ENCODE assay signal across 8 mouse cellular contexts in genomic region chr19:12500881-12501311, GRCm38 (mm10). TPM values are rescaled to one million over a fixed set of nuclear protein-coding genes. Genes with fewer than 3 reads are reported as not detected.
DNase-seq lines count a peak whose midpoint lies in the region; ATAC-seq and TF ChIP-seq lines count a peak whose summit lies in the region.

No protein-coding gene starts in this region.

- no peak for ATAC-seq in erythroblast, adult 5-6 weeks (replicated peaks; ENCODE audit: low FRiP score, poor library complexity, severe bottlenecking)

- H3K4me3 ChIP-seq in erythroblast, embryonic 14.5 days (replicated peaks): peak overlapping the region; percentile 54
- peak overlapping the region; percentile 85 for H3K4me3 ChIP-seq in E14TG2a.4 (replicated peaks; ENCODE audit: low read length)
- H3K4me3 ChIP-seq in heart, embryonic 10.5 days: peak overlapping the region; percentile 82

- no peaks in the 10 kb centered on the region for H3K36me3 ChIP-seq in erythroblast, embryonic 14.5 days (ENCODE audit: control insufficient read depth)
- no peaks in the 10 kb centered on the region for H3K36me3 ChIP-seq in E14TG2a.4 (ENCODE audit: insufficient read depth, low read length)
- no peaks in the 10 kb centered on the region for H3K36me3 ChIP-seq in heart, embryonic 10.5 days

- H3K4me1 ChIP-seq in erythroblast, embryonic 14.5 days (ENCODE audit: control insufficient read depth): peaks cover 5% of the 10 kb centered on the region
- H3K4me1 ChIP-seq in E14TG2a.4 (replicated peaks; ENCODE audit: low read depth, low read length): peaks cover 15% of the 10 kb centered on the region
- 0 out of 2 replicates have a peak, but pooled peaks cover 15% of the 10 kb centered on the region for H3K4me1 ChIP-seq in heart, embryonic 10.5 days

- WGBS in heart, embryonic 10.5 days: under 1% methylated on average over 38 of the region's 38 CpGs

- DNase-seq in cerebellum, adult 9-11 months: peak; percentile 74
- DNase-seq in heart, embryonic 10.5 days (ENCODE audit: low spot score): peak; percentile 77
- peak; percentile 68 for DNase-seq in kidney, postnatal 10 days
- peak; percentile 37 for DNase-seq in lung, postnatal 36 days
- peak; percentile 44 to 48 for DNase-seq in right cerebral cortex, postnatal 36 days (ENCODE audit: low spot score in 2 of 2)

- peaks cover 29% of the 10 kb centered on the region for H3K27me3 ChIP-seq in erythroblast, embryonic 14.5 days (ENCODE audit: control insufficient read depth)
- peaks cover 42% of the 10 kb centered on the region for H3K27me3 ChIP-seq in E14TG2a.4 (ENCODE audit: insufficient read depth, low read length)
- H3K27me3 ChIP-seq in heart, embryonic 10.5 days (ENCODE audit: insufficient read depth, poor library complexity, severe bottlenecking): peaks cover 29% of the 10 kb centered on the region

- peak overlapping the region; percentile 85 for H3K27ac ChIP-seq in heart, embryonic 10.5 days

- no peaks in the 10 kb centered on the region for H3K9me3 ChIP-seq in erythroblast, embryonic 14.5 days (ENCODE audit: control insufficient read depth, low read length)
- H3K9me3 ChIP-seq in E14TG2a.4 (ENCODE audit: low read length): no peaks in the 10 kb centered on the region
- H3K9me3 ChIP-seq in heart, embryonic 10.5 days: no peaks in the 10 kb centered on the region

- TF ChIP-seq CTCF in E14TG2a.4 (conservative IDR thresholded peaks at IDR 0.05; ENCODE audit: low read length): no peak

RNA-seq across cellular contexts. Expression of gene Dtx4, which starts 0.4 kb away (rescaled TPM):
- 0.01 TPM in 2 replicates for polyA plus RNA-seq in erythroblast, embryonic 14.5 days (2012)
- 8.3 and 8.6 TPM in 2 replicates for total RNA-seq in erythroblast, adult 5-6 weeks (2015; ENCODE audit: low replicate concordance)
- total RNA-seq in erythroblast, adult 5-6 weeks (2017; ENCODE audit: low replicate concordance): 4.2 and 6.0 TPM in 2 replicates
- 0.91 and 2.9 TPM in 2 replicates for polyA plus RNA-seq in heart, embryonic 10.5 days (2016; fragmentation: Nextera tagmentation; extraction: Ambion mirVana)

RNA-seq across cellular contexts. Expression of gene Mpeg1, which starts 40.3 kb away (rescaled TPM):
- polyA plus RNA-seq in erythroblast, embryonic 14.5 days (2012): 0.02 and 0.03 TPM in 2 replicates
- total RNA-seq in erythroblast, adult 5-6 weeks (2015; ENCODE audit: low replicate concordance): 92.8 and 101 TPM in 2 replicates
- total RNA-seq in erythroblast, adult 5-6 weeks (2017; ENCODE audit: low replicate concordance): 46.2 and 49.6 TPM in 2 replicates
- 0.05 TPM in 1 of 2 replicates, not detected in the other for polyA plus RNA-seq in heart, embryonic 10.5 days (2016; fragmentation: Nextera tagmentation; extraction: Ambion mirVana)

RNA-seq across cellular contexts. Expression of gene Fam111a, which starts 44.6 kb away (rescaled TPM):
- polyA plus RNA-seq in erythroblast, embryonic 14.5 days (2012): 0.54 and 0.64 TPM in 2 replicates
- 79.0 and 112 TPM in 2 replicates for total RNA-seq in erythroblast, adult 5-6 weeks (2015; ENCODE audit: low replicate concordance)
- total RNA-seq in erythroblast, adult 5-6 weeks (2017; ENCODE audit: low replicate concordance): 78.5 and 79.9 TPM in 2 replicates
- polyA plus RNA-seq in heart, embryonic 10.5 days (2016; fragmentation: Nextera tagmentation; extraction: Ambion mirVana): 20.4 and 21.3 TPM in 2 replicates

Comparison
In these comparisons a context has a peak if more than half of its experiments do, and no peak if none do; other contexts are left out.
1. RNA of gene Fam111a, which starts 44.6 kb away (polyA plus RNA-seq): 20.4 to 21.3 TPM in heart, embryonic 10.5 days; 0.54 to 0.64 TPM in erythroblast, embryonic 14.5 days; every median in the first group is over 10 times any median in the second.
2. Peak in every context shown above with its lines, with median percentiles within 50 percentile points of each other: H3K4me3 ChIP-seq and DNase-seq.